Mouse (Mus musculus): Measurements from ENCODE around the gene Btg4.

DNA sequence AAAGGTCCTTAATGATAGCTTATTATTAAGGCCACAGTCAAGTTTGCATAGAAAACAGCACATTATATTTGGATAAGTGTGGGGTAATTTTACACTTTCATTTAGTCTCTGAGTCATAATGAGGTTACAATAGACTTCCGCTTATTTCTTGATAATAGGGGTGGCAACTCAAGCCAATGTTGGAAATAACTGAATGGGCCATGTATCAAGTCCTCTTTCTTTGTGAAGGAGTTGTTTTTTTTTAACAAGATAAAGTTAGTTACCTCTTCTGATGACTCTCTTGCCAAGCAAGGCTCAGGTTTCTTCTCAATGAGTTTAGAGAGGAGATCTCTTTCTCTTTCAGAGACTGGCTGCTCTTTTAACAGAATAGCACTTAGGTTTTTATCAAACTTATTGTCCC, 77.6 kb downstream of the Btg4 start:
- TF ChIP-seq CTCF (IDR thresholded peaks at IDR 0.05; ENCODE audit: low read depth, low read length) = no peak
- no peak for TF ChIP-seq POLR2A (IDR thresholded peaks at IDR 0.05; ENCODE audit: extremely low read depth, insufficient read depth, low read length)

All from liver, adult 2 months (tissue).